Mouse (Mus musculus) stomach, postnatal 0 days (tissue): ENCODE results near the gene Ezh1.

Source experiments
- CTCF ChIP-seq: IDR thresholded peaks from 2 replicates; pipeline ENCODE4 v1.5.1; 2016; ENCODE audit warnings: antibody characterized with exemption, low read depth, mild to moderate bottlenecking, moderate library complexity
- EP300 ChIP-seq: optimal IDR thresholded peaks from 2 replicates; pipeline ENCODE3; 2016; ENCODE audit warnings: antibody characterized with exemption

GRCm38 (mm10) chr11:101262272-101262967 is 36.2 kb upstream of the Ezh1 start:
- TF ChIP-seq CTCF (peak; percentile 43), EP300 (no peak)
